Mouse (Mus musculus): ENCODE data around the gene Adamts10.

Gene Adamts10

GRCm38 (mm10) chr17:33523918-33524755, at the start of gene Adamts10:
TSS of gene Adamts10 (plus strand) at chr17:33524204.
- peak; percentile 73 to 76 for DNase-seq (ENCODE audit: low spot score in 2 of 2)

GRCm38 (mm10) chr17:33484020-33484419, 40.0 kb upstream of the Adamts10 start:
- DNase-seq (ENCODE audit: low spot score in 2 of 2): peak; percentile 51 to 55

- DNase-seq (ENCODE audit: low spot score in 2 of 2): no peak
These were observed 36.8 kb upstream of the Adamts10 start for GRCm38 (mm10) chr17:33487211-33487610.

GRCm38 (mm10) chr17:33487652-33488051, 36.4 kb upstream of the Adamts10 start:
- DNase-seq (ENCODE audit: low spot score in 2 of 2): no peak

GRCm38 (mm10) chr17:33491371-33491770, 32.6 kb upstream of the Adamts10 start:
- peak in 1 of 2 experiments; percentile 50 for DNase-seq (ENCODE audit: low spot score in 2 of 2)

- DNase-seq (ENCODE audit: low spot score in 2 of 2): peak; percentile 52 to 61
These were observed 30.9 kb upstream of the Adamts10 start for GRCm38 (mm10) chr17:33493065-33493464.

- no peak for DNase-seq (ENCODE audit: low spot score in 2 of 2)
These were observed 29.4 kb upstream of the Adamts10 start for GRCm38 (mm10) chr17:33494586-33494985.

GRCm38 (mm10) chr17:33498918-33499317, 25.1 kb upstream of the Adamts10 start:
- DNase-seq (ENCODE audit: low spot score in 2 of 2): no peak

GRCm38 (mm10) chr17:33508386-33508785, 15.6 kb upstream of the Adamts10 start:
- no peak for DNase-seq (ENCODE audit: low spot score in 2 of 2)

GRCm38 (mm10) chr17:33510172-33510571, 13.8 kb upstream of the Adamts10 start:
- no peak for DNase-seq (ENCODE audit: low spot score in 2 of 2)

- no peak for DNase-seq (ENCODE audit: low spot score in 2 of 2)
These were observed 11.3 kb upstream of the Adamts10 start for GRCm38 (mm10) chr17:33512441-33513415.

GRCm38 (mm10) chr17:33513874-33514273, 10.1 kb upstream of the Adamts10 start:
- peak in 1 of 2 experiments; percentile 5 for DNase-seq (ENCODE audit: low spot score in 2 of 2)

- no peak for DNase-seq (ENCODE audit: low spot score in 2 of 2)
These were observed 3.6 kb upstream of the Adamts10 start for GRCm38 (mm10) chr17:33520366-33520765.

GRCm38 (mm10) chr17:33523431-33523917, 530 bp upstream of the Adamts10 start:
- DNase-seq (ENCODE audit: low spot score in 2 of 2): no peak

- peak in 1 of 2 experiments; percentile 12 for DNase-seq (ENCODE audit: low spot score in 2 of 2)
These were observed 886 bp downstream of the Adamts10 start for GRCm38 (mm10) chr17:33524806-33525373.

GRCm38 (mm10) chr17:33526506-33526905, 2.5 kb downstream of the Adamts10 start:
- DNase-seq (ENCODE audit: low spot score in 2 of 2): no peak

GRCm38 (mm10) chr17:33539106-33539675, 15.2 kb downstream of the Adamts10 start:
- DNase-seq (ENCODE audit: low spot score in 2 of 2): peak; percentile 31 to 44

- DNase-seq (ENCODE audit: low spot score in 2 of 2): no peak
These were observed 15.9 kb downstream of the Adamts10 start for GRCm38 (mm10) chr17:33539878-33540277.

- no peak for DNase-seq (ENCODE audit: low spot score in 2 of 2)
These were observed 25.2 kb downstream of the Adamts10 start for GRCm38 (mm10) chr17:33549212-33549611.

GRCm38 (mm10) chr17:33550388-33550787, 26.4 kb downstream of the Adamts10 start:
- peak; percentile 55 to 69 for DNase-seq (ENCODE audit: low spot score in 2 of 2)

- no peak for DNase-seq (ENCODE audit: low spot score in 2 of 2)
These were observed 28.1 kb downstream of the Adamts10 start for GRCm38 (mm10) chr17:33552113-33552512.

Data from natural killer cell, adult 2 months (primary cell).